Mouse (Mus musculus) lung, adult 18-20 months (tissue): ENCODE data around the gene Gm10097.

Experiments
- DNase-seq, 2 experiments: peaks; one replicate each; pipeline ENCODE4 v3.0.0; 2022; ENCODE audit warnings: mixed read lengths in 2 of 2

Gene Gm10097

GRCm38 (mm10) chr10:5068676-5069265 lies at the start of gene Gm10097:
Gene Gm10097, plus strand, starts transcription at chr10:5069192.
- no peak for DNase-seq

- DNase-seq, result no peak
These were observed 43.1 kb upstream of the Gm10097 start for GRCm38 (mm10) chr10:5025906-5026305.

- DNase-seq, result no peak
These were observed 41.8 kb upstream of the Gm10097 start for GRCm38 (mm10) chr10:5027208-5027607.

GRCm38 (mm10) chr10:5028301-5028700 lies 40.7 kb upstream of the Gm10097 start:
- no peak for DNase-seq

- DNase-seq, result no peak
These were observed 39.8 kb upstream of the Gm10097 start for GRCm38 (mm10) chr10:5029161-5029560.

GRCm38 (mm10) chr10:5029883-5030282 lies 39.1 kb upstream of the Gm10097 start:
- no peak for DNase-seq

- no peak for DNase-seq
These were observed 36.6 kb upstream of the Gm10097 start for GRCm38 (mm10) chr10:5032192-5033048.

- DNase-seq, result no peak
These were observed 27.7 kb upstream of the Gm10097 start for GRCm38 (mm10) chr10:5041254-5041653.

GRCm38 (mm10) chr10:5044481-5044880 lies 24.5 kb upstream of the Gm10097 start:
- no peak for DNase-seq

GRCm38 (mm10) chr10:5045213-5045612 lies 23.8 kb upstream of the Gm10097 start:
- DNase-seq, result no peak

- no peak for DNase-seq
These were observed 23.3 kb upstream of the Gm10097 start for GRCm38 (mm10) chr10:5045671-5046070.

- no peak for DNase-seq
These were observed 12.7 kb upstream of the Gm10097 start for GRCm38 (mm10) chr10:5056243-5056735.

GRCm38 (mm10) chr10:5056940-5057339 lies 12.1 kb upstream of the Gm10097 start:
- no peak for DNase-seq

GRCm38 (mm10) chr10:5057661-5058060 lies 11.3 kb upstream of the Gm10097 start:
- no peak for DNase-seq

- no peak for DNase-seq
These were observed 10.1 kb upstream of the Gm10097 start for GRCm38 (mm10) chr10:5058876-5059275.

GRCm38 (mm10) chr10:5059983-5060382 lies 9.0 kb upstream of the Gm10097 start:
- no peak for DNase-seq

- DNase-seq, result no peak
These were observed 1.9 kb upstream of the Gm10097 start for GRCm38 (mm10) chr10:5067113-5067512.

GRCm38 (mm10) chr10:5070168-5070940 lies 1.4 kb downstream of the Gm10097 start:
- DNase-seq, result no peak

GRCm38 (mm10) chr10:5070941-5071231 lies 1.9 kb downstream of the Gm10097 start:
- no peak for DNase-seq

- no peak for DNase-seq
These were observed 3.1 kb downstream of the Gm10097 start for GRCm38 (mm10) chr10:5072054-5072453.

GRCm38 (mm10) chr10:5075724-5076123 lies 6.7 kb downstream of the Gm10097 start:
- DNase-seq, result no peak

GRCm38 (mm10) chr10:5079945-5080468 lies 11.0 kb downstream of the Gm10097 start:
- DNase-seq, result peak; percentile 9 to 19

GRCm38 (mm10) chr10:5083716-5084115 lies 14.7 kb downstream of the Gm10097 start:
- no peak for DNase-seq
